Mouse (Mus musculus) liver, adult 2 months (tissue): ENCODE measurements around the gene H2-DMa. TPM values are rescaled to one million over a fixed set of nuclear protein-coding genes. Genes with fewer than 3 reads are reported as not detected.
A peak's percentile ranks its signal among the peaks of the same experiment; 100 is the strongest.

Experiments
- DNase-seq: peaks from one replicate; pipeline ENCODE4 v3.0.0-alpha.2; 2011; ENCODE audit warnings: low read depth, low spot score; ENCODE audit errors: extremely low read depth
- H3K27ac ChIP-seq: fragments of 200-500 bp; replicated peaks from 2 replicates; pipeline ENCODE4 v1.5.1; 2012; ENCODE audit warnings: low read depth, mild to moderate bottlenecking, control low read depth, inconsistent platforms, low read length; ENCODE audit not compliant: insufficient read depth
- H3K27me3 ChIP-seq: fragments of 200-500 bp; 2 replicates; pipeline ENCODE4 v1.6.1; 2012; ENCODE audit warnings: mild to moderate bottlenecking, moderate library complexity, low read length, inconsistent platforms; ENCODE audit not compliant: control insufficient read depth, insufficient read depth
- H3K36me3 ChIP-seq: fragments of 200-500 bp; 2 replicates; pipeline ENCODE4 v1.6.1; 2012; ENCODE audit warnings: low read length, inconsistent platforms; ENCODE audit not compliant: control insufficient read depth, insufficient read depth
- H3K4me1 ChIP-seq: fragments of 200-500 bp; 2 replicates; pipeline ENCODE4 v1.6.1; 2011; ENCODE audit warnings: low read length; ENCODE audit not compliant: control insufficient read depth, insufficient read depth
- H3K4me3 ChIP-seq: fragments of 200-500 bp; 2 replicates; pipeline ENCODE4 v1.5.1; 2011; ENCODE audit warnings: low read depth, mild to moderate bottlenecking, control low read depth, low read length, moderate library complexity; ENCODE audit not compliant: insufficient read depth
- H3K79me2 ChIP-seq: fragments of 200-500 bp; 2 replicates; pipeline ENCODE4 v1.6.1; 2012; ENCODE audit warnings: inconsistent platforms, mild to moderate bottlenecking, low read length, moderate library complexity; ENCODE audit not compliant: control insufficient read depth, insufficient read depth
- H3K9ac ChIP-seq: fragments of 200-500 bp; 2 replicates; pipeline ENCODE4 v1.6.1; 2012; ENCODE audit warnings: low read depth, mild to moderate bottlenecking, control low read depth, inconsistent platforms, low read length
- CTCF ChIP-seq: fragments of 200-500 bp; IDR thresholded peaks from 2 replicates; pipeline ENCODE4 v1.5.1; 2011; ENCODE audit warnings: low read depth, low read length, control low read depth
- POLR2A ChIP-seq: fragments of 200-500 bp; IDR thresholded peaks from 2 replicates; pipeline ENCODE4 v1.6.1; 2011; ENCODE audit warnings: low read length, control low read depth; ENCODE audit not compliant: insufficient read depth; ENCODE audit errors: extremely low read depth
- WGBS: fragments of 180-500 bp; shearing (Covaris S2); methylation state at CpG from one replicate; pipeline ENCODE4 v1.1.7; 2018; 5-methylcytosine and 5-hydroxymethylcytosine counted together
- polyA plus RNA-seq: library from polyadenylated mRNA; depleted of rRNA; stranded (reverse); fragments of >200 nt; gene quantifications from 2 replicates; pipeline ENCODE4 v1.2.3, GENCODE M21; 2012
- total RNA-seq: library from RNA; depleted of rRNA; stranded (reverse); fragments of >200 nt; gene quantifications from 2 replicates; pipeline ENCODE4 v1.2.3, GENCODE M21; 2014

The H2-DMa gene
- total and polyA plus RNA-seq, 2 experiments, result 7.1 to 13.1 TPM

GRCm38 (mm10) chr17:34123111-34123510, 3.8 kb downstream of the H2-DMa start:
- Histone ChIP-seq H3K27ac (peak overlapping the region; percentile 76; the same call in 1 of the 2 replicates), H3K79me2 (peaks cover 15% of the 10 kb centered on the region), H3K27me3 (no peaks in the 10 kb centered on the region), H3K36me3 (peaks cover 6% of the 10 kb centered on the region), H3K9ac (peak overlapping the region; percentile 33; the same call in 1 of the 2 replicates), H3K4me1 (peaks cover 13% of the 10 kb centered on the region), H3K4me3 (peak overlapping the region; percentile 90)
- 2% methylated on average over 7 of the region's 7 CpGs for WGBS
- TF ChIP-seq POLR2A (no peak), CTCF (no peak)
- DNase-seq, result no peak

- Histone ChIP-seq H3K4me1 (peaks cover 13% of the 10 kb centered on the region), H3K27me3 (no peaks in the 10 kb centered on the region), H3K27ac (0 out of 2 replicates have a peak overlapping the region, but pooled peaks have one; percentile 14), H3K79me2 (peaks cover 11% of the 10 kb centered on the region), H3K9ac (peak overlapping the region; percentile 31; the same call in 1 of the 2 replicates), H3K4me3 (no peak overlapping the region), H3K36me3 (peaks cover 5% of the 10 kb centered on the region)
- 6% methylated on average over 2 of the region's 2 CpGs for WGBS
- TF ChIP-seq CTCF (no peak), POLR2A (no peak)
- DNase-seq, result no peak
Observed at GRCm38 (mm10) chr17:34123518-34123917, 4.2 kb downstream of the H2-DMa start.

- TF ChIP-seq CTCF (no peak), POLR2A (no peak)
- DNase-seq, result no peak
- Histone ChIP-seq H3K79me2 (peaks cover 5% of the 10 kb centered on the region; the same call in 1 of the 2 replicates), H3K9ac (no peak overlapping the region), H3K36me3 (no peaks in the 10 kb centered on the region), H3K27me3 (no peaks in the 10 kb centered on the region), H3K27ac (no peak overlapping the region), H3K4me3 (no peak overlapping the region), H3K4me1 (peaks cover 13% of the 10 kb centered on the region)
- WGBS, result 74% methylated on average over 6 of the region's 6 CpGs
Observed at GRCm38 (mm10) chr17:34124649-34125048, 5.3 kb downstream of the H2-DMa start.

GRCm38 (mm10) chr17:34126826-34127420, 7.6 kb downstream of the H2-DMa start:
- no peak for DNase-seq
- H3K27me3 ChIP-seq, result no peaks in the 10 kb centered on the region
- H3K79me2 ChIP-seq, result peaks cover 4% of the 10 kb centered on the region; the same call in 1 of the 2 replicates
- peaks cover 13% of the 10 kb centered on the region for H3K4me1 ChIP-seq
- H3K27ac ChIP-seq, result no peak overlapping the region
- no peak overlapping the region for H3K4me3 ChIP-seq
- TF ChIP-seq POLR2A, result no peak
- no peak for TF ChIP-seq CTCF
- no peaks in the 10 kb centered on the region for H3K36me3 ChIP-seq
- no peak overlapping the region for H3K9ac ChIP-seq
- WGBS, result 66% methylated on average over 9 of the region's 9 CpGs

- H3K79me2 ChIP-seq, result peaks cover 2% of the 10 kb centered on the region; the same call in 1 of the 2 replicates
- H3K4me3 ChIP-seq, result no peak overlapping the region
- TF ChIP-seq POLR2A (0 out of 2 replicates have a peak, but pooled peaks have one; percentile 32), CTCF (no peak)
- H3K9ac ChIP-seq, result no peak overlapping the region
- peaks cover 13% of the 10 kb centered on the region for H3K4me1 ChIP-seq
- DNase-seq, result peak; percentile 75
- H3K27me3 ChIP-seq, result no peaks in the 10 kb centered on the region
- 17% methylated on average over 6 of the region's 6 CpGs for WGBS
- H3K27ac ChIP-seq, result no peak overlapping the region
- no peaks in the 10 kb centered on the region for H3K36me3 ChIP-seq
Observed at GRCm38 (mm10) chr17:34127475-34127874, 8.1 kb downstream of the H2-DMa start.
